Mouse (Mus musculus) bone marrow, adult 2 months (tissue): ENCODE measurements around the gene Igsf11.

Experiments
- CTCF ChIP-seq: fragments of 200-500 bp; IDR thresholded peaks from 2 replicates; pipeline ENCODE4 v1.5.1; 2011; ENCODE audit warnings: low read length, control low read depth; ENCODE audit not compliant: control insufficient read depth, insufficient read depth
- POLR2A ChIP-seq: fragments of 200-500 bp; IDR thresholded peaks from 2 replicates; pipeline ENCODE4 v1.6.1; 2011; ENCODE audit warnings: low read depth, mild to moderate bottlenecking, control low read depth, low read length, borderline replicate concordance; ENCODE audit not compliant: control insufficient read depth

DNA sequence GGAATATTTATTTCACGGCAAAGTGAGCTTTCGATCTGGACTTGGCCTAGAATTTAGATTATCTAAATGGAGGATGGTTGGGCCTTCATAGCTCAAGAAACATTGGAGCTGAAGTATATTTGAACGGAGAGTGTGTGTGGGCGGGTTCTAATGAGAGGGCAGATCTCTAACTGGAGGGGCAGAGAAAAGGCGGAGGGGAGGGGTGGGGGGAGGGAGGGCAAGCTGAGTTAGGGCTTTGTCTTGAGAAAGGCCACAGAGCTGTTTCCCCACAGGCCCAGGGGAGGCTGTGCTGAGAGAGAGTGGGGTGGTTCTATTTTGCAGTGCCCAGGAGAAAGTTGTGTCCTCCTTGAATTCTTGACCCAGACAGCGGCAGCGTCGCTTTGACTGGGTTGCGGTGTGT lies 11.7 kb downstream of the Igsf11 start:
- TF ChIP-seq POLR2A: no peak
- no peak for TF ChIP-seq CTCF
